Comparison of ENCODE assay signal across 29 mouse cellular contexts in the genomic region with DNA sequence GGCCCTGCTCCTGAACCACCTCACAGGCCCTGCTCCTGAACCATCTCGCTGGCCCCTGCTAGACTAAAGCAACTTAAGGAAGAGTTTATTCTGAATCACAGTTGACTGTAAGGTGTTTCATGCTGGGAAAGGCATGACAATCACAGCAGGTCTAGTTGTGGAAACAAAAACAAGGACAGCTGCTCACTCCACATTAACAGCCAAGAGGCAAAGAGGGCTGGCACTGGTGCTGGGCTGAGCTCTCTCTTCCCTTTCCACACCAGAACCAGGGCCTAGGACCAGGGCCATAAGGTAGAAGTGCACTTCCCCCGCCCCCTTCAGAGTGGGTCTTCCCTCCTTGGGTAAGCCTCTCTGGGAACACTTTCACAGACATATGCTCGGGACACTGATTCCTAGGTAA. TPM values are rescaled to one million over a fixed set of nuclear protein-coding genes. Genes with fewer than 3 reads are reported as not detected.
A peak's percentile ranks its signal among the peaks of the same experiment; 100 is the strongest.
DNase-seq lines count a peak whose midpoint lies in the region; ATAC-seq and TF ChIP-seq lines count a peak whose summit lies in the region.
"Had no signal": no experiment of that assay in that cellular context is flagged by ENCODE, and none has a peak within 500 bp of the region (broad histone marks: within the 10 kb centered on the region; RNA-seq: fewer than 3 reads in every experiment).

No protein-coding gene starts in this region.

- no peak for ATAC-seq in midbrain, postnatal 0 days (ENCODE audit: low FRiP score)
- ATAC-seq: activated CD4-positive, CD25-positive, alpha-beta regulatory T cell, adult 4 months; forebrain, embryonic 15.5 days; midbrain, embryonic 13.5 days; Patski had no signal

- no peak overlapping the region for H3K9ac ChIP-seq in midbrain, postnatal 0 days (replicated peaks; ENCODE audit: low read length, poor library complexity, severe bottlenecking)
- H3K9ac ChIP-seq: embryonic facial prominence, embryonic 13.5 days; forebrain, embryonic 15.5 days; hindbrain, embryonic 14.5 days; kidney, embryonic 15.5 days; limb, embryonic 15.5 days; liver, embryonic 14.5 days; lung, embryonic 14.5 days; midbrain, embryonic 13.5 days; neural tube, embryonic 12.5 days had no signal

- H3K36me3 ChIP-seq in midbrain, postnatal 0 days (ENCODE audit: insufficient read depth, low read length): no peaks in the 10 kb centered on the region
- no peaks in the 10 kb centered on the region for H3K36me3 ChIP-seq in midbrain, embryonic 10.5 days
- H3K36me3 ChIP-seq in kidney, adult 2 months (ENCODE audit: control insufficient read depth, insufficient read depth, low read length): no peaks in the 10 kb centered on the region
- H3K36me3 ChIP-seq: embryonic facial prominence, embryonic 13.5 days; forebrain, embryonic 15.5 days; G1E; kidney, embryonic 15.5 days; limb, embryonic 15.5 days; midbrain, embryonic 13.5 days; neural tube, embryonic 12.5 days had no signal

- no peak for TF ChIP-seq CTCF in midbrain, postnatal 0 days (IDR thresholded peaks at IDR 0.05)
- TF ChIP-seq CTCF in kidney, adult 2 months (conservative IDR thresholded peaks at IDR 0.05; ENCODE audit: insufficient read depth, insufficient read length, low read depth, low read length): no peak

- 69% methylated on average over 3 of the region's 3 CpGs for WGBS in midbrain, postnatal 0 days
- 69% methylated on average over 3 of the region's 3 CpGs for WGBS in midbrain, embryonic 10.5 days
- WGBS in kidney, adult 2 months: 90% methylated on average over 3 of the region's 3 CpGs

- no peaks in the 10 kb centered on the region for H3K27me3 ChIP-seq in midbrain, postnatal 0 days (ENCODE audit: insufficient read depth, low read length)
- H3K27me3 ChIP-seq in midbrain, embryonic 10.5 days (ENCODE audit: low read depth, poor library complexity, severe bottlenecking): no peaks in the 10 kb centered on the region
- no peaks in the 10 kb centered on the region for H3K27me3 ChIP-seq in kidney, adult 2 months (replicated peaks; ENCODE audit: control insufficient read depth, insufficient read depth, low read length)
- H3K27me3 ChIP-seq: CH12.LX; embryonic facial prominence, embryonic 13.5 days; forebrain, embryonic 15.5 days; kidney, embryonic 15.5 days; limb, embryonic 15.5 days; midbrain, embryonic 13.5 days; neural tube, embryonic 12.5 days; Patski had no signal

- no peak overlapping the region for H3K27ac ChIP-seq in midbrain, postnatal 0 days (ENCODE audit: low read depth, low read length)
- no peak overlapping the region for H3K27ac ChIP-seq in midbrain, embryonic 10.5 days (replicated peaks)
- H3K27ac ChIP-seq in kidney, adult 2 months (ENCODE audit: insufficient read depth, low read depth, low read length): no peak overlapping the region
- H3K27ac ChIP-seq: embryonic facial prominence, embryonic 13.5 days; forebrain, embryonic 15.5 days; heart, adult 2 months; hindbrain, embryonic 14.5 days; kidney, embryonic 15.5 days; limb, embryonic 15.5 days; liver, embryonic 14.5 days; midbrain, embryonic 13.5 days; neural tube, embryonic 12.5 days had no signal

- H3K4me3 ChIP-seq in midbrain, postnatal 0 days (ENCODE audit: low read depth, low read length): no peak overlapping the region
- H3K4me3 ChIP-seq in midbrain, embryonic 10.5 days: no peak overlapping the region
- no peak overlapping the region for H3K4me3 ChIP-seq in kidney, adult 2 months (ENCODE audit: insufficient read depth, low read depth, low read length)
- H3K4me3 ChIP-seq: embryonic facial prominence, embryonic 13.5 days; erythroblast, embryonic 14.5 days; forebrain, embryonic 15.5 days; heart, adult 2 months; kidney, embryonic 15.5 days; limb, embryonic 15.5 days; midbrain, embryonic 13.5 days; neural tube, embryonic 12.5 days had no signal

- no peak for TF ChIP-seq POLR2A in kidney, adult 2 months (IDR thresholded peaks at IDR 0.05; ENCODE audit: low read depth, low read length)

- H3K9me3 ChIP-seq in midbrain, postnatal 0 days (ENCODE audit: low read length): no peaks in the 10 kb centered on the region
- H3K9me3 ChIP-seq in midbrain, embryonic 10.5 days (replicated peaks): no peaks in the 10 kb centered on the region
- H3K9me3 ChIP-seq: embryonic facial prominence, embryonic 13.5 days; forebrain, embryonic 15.5 days; G1E; kidney, embryonic 15.5 days; limb, embryonic 15.5 days; midbrain, embryonic 13.5 days; neural tube, embryonic 12.5 days had no signal

- H3K4me1 ChIP-seq in midbrain, postnatal 0 days (ENCODE audit: insufficient read depth, low read length): peaks cover 8% of the 10 kb centered on the region
- peaks cover 21% of the 10 kb centered on the region for H3K4me1 ChIP-seq in midbrain, embryonic 10.5 days
- no peaks in the 10 kb centered on the region for H3K4me1 ChIP-seq in kidney, adult 2 months (ENCODE audit: control insufficient read depth, insufficient read depth, low read length)

- no peak overlapping the region for H3K4me2 ChIP-seq in midbrain, postnatal 0 days (ENCODE audit: low read depth, low read length, poor library complexity, severe bottlenecking)
- H3K4me2 ChIP-seq: embryonic facial prominence, embryonic 13.5 days; forebrain, embryonic 15.5 days; hindbrain, embryonic 14.5 days; kidney, embryonic 15.5 days; limb, embryonic 15.5 days; lung, embryonic 14.5 days; midbrain, embryonic 13.5 days; neural tube, embryonic 12.5 days had no signal

- peak; percentile 27 for DNase-seq in midbrain, postnatal 0 days (ENCODE audit: low spot score)
- no peak for DNase-seq in midbrain, embryonic 10.5 days (ENCODE audit: low spot score)
- peak; percentile 68 to 74 for DNase-seq in cerebellum, adult 18-20 months
- peak; percentile 65 to 68 for DNase-seq in cerebellum, postnatal 14 days
- DNase-seq in kidney, adult 11 months: no peak
- no peak for DNase-seq in kidney, adult 2 months
- no peak for DNase-seq in thymus, postnatal 36 days
- DNase-seq: adrenal gland, postnatal 10 days; B cell, adult 2 months; gastrocnemius, postnatal 14 days; heart, adult 2 months; heart, postnatal 36 days; kidney, postnatal 36 days; lung, embryonic 14.5 days; right cerebral cortex, postnatal 25 days; spleen, adult 18-20 months had no signal

RNA-seq across cellular contexts. Expression of a gene that starts 48.4 kb away (rescaled TPM):
- total RNA-seq in midbrain, postnatal 0 days (2014; rRNA removed): 3.2 and 3.8 TPM in 2 replicates
- polyA plus RNA-seq in midbrain, postnatal 0 days (2015; fragmentation: Nextera tagmentation; extraction: Ambion mirVana): 12.3 and 13.2 TPM in 2 replicates
- 10.1 and 12.4 TPM in 2 replicates for polyA plus RNA-seq in midbrain, embryonic 10.5 days (2016; fragmentation: Nextera tagmentation; extraction: Ambion mirVana)
- polyA plus RNA-seq in kidney, adult 2 months (2012; rRNA removed): 4.4 and 7.8 TPM in 2 replicates
- polyA plus RNA-seq: erythroblast, embryonic 14.5 days had no signal

Comparison
In these comparisons a context has a peak if more than half of its experiments do, and no peak if none do; other contexts are left out.
1. DNase-seq: peak in midbrain, postnatal 0 days (single experiment), cerebellum, adult 18-20 months (2 of 2) and cerebellum, postnatal 14 days (2 of 2); none in midbrain, embryonic 10.5 days (single experiment), kidney, adult 11 months (single experiment), kidney, adult 2 months (single experiment) and thymus, postnatal 36 days (0 of 2).